Mouse (Mus musculus) layer of hippocampus, adult 6 months (tissue): Measurements from ENCODE around the gene Fbxl19. TPM values are rescaled to one million over a fixed set of nuclear protein-coding genes. Genes with fewer than 3 reads are reported as not detected.

Experiments
- long read RNA-seq, 2 experiments: library from polyadenylated mRNA; unstranded; transcript quantifications; one replicate each; pipeline ENCODE4 v2.0.0; 2019 to 2020
- microRNA-seq: library from miRNA; unstranded; fragments of <30 nt; microRNA quantifications from one replicate; pipeline ENCODE4 v1.2.0, GENCODE M21; 2020
- polyA plus RNA-seq: library from polyadenylated mRNA; unstranded; fragments of <200 nt; fragmentation: Nextera tagmentation; gene quantifications from 2 replicates; pipeline ENCODE4 v1.2.3, GENCODE M21; 2021

Gene Fbxl19
- 1.0 TPM in 2 replicates for polyA plus RNA-seq
- long read RNA-seq, experiment 1, partial matches to known transcripts, result 1 of 1 reads
- long read RNA-seq, experiment 1, other reads (novel, unspliced or antisense), result 0 of 1 reads
- long read RNA-seq, experiment 2, partial matches to known transcripts, result 2 of 2 reads
- long read RNA-seq, experiment 2, other reads (novel, unspliced or antisense), result 0 of 2 reads

DNA sequence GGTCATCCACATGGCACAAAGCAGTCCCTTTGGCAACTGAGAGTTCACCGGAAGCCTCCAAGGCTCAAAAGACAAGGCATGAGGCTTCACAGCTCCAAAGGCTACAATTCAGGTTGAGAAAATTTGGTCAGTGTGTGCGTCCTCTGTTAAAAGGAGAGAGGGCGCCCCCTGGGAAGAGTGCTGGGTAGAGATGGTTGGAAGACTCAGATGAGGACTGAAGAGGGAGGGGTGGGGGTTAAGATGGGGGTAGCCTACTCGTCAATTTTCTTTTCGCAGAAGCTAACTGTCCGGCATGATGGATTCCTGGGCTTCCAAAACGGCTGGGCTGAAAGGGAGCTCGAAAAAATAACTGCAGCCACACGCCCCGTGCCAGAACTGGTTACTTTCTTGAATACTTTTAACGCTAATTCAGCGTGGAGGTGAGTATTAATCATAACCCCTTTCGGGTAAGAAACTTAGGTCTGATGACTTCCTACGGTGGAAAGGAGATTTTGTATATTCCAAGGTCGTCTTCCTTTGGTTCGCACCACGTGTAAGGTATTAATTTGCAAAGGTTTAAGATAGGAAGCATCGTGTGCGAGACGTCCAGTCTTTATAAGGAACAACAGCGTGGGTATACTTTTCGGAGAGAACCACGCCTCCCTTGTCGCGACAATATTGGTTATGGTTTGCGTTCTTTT lies at the start of gene Fbxl19:
Gene Fbxl19, plus strand, starts transcription at position 178 of the 680 bp plus-strand sequence.

GRCm38 (mm10) chr7:127708207-127709078 lies 35.9 kb upstream of the Fbxl19 start, which contains the start of gene Bcl7c:
Gene Bcl7c, minus strand, starts transcription at chr7:127708933.

DNA sequence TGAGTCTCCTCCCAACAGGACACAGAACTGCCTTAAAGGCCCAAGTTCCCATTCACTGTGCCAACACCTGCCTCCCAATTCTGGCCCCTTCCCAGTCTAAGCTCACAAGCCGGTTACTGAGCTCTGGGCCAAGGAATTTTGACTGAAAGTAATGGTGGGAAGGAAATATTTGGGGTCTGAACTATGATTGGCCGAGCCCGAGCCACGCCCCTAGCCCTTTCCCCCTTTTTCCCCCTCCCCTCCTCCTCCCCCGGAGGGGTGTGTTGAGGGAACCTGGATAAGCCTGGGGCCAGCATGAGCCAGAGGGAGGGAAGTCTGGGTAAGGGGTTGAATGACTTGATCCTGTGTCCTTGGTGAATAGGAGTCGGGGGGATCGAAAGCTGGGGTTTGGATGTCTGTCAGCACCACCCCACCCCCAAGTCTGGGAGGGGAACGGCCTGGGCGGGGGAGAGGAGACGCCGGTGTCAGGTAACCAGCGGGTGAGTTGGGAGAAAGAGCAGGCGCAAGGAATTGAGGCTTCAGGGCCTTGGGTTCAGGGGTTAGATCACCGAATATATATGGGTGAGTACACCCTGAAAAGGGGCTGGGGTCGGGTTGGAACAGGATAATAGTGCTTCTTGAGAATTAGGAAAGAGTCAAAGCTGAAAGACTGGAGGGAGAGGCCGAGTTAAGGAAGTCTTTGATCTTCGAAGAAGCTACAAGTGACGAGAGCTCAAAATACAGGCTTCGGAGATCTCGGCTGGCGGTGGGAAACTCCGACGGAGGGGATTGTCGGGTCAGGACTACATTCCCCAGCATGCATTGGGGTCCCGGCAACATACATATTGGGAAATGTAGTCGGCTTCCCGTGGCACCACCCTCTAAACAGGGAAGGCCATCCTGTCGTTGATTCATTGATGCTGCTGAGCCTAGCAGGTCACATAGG lies 31.6 kb upstream of the Fbxl19 start, which contains the start of gene Ctf1:
Gene Ctf1, plus strand, starts transcription at position 276 of the 925 bp plus-strand sequence.

DNA sequence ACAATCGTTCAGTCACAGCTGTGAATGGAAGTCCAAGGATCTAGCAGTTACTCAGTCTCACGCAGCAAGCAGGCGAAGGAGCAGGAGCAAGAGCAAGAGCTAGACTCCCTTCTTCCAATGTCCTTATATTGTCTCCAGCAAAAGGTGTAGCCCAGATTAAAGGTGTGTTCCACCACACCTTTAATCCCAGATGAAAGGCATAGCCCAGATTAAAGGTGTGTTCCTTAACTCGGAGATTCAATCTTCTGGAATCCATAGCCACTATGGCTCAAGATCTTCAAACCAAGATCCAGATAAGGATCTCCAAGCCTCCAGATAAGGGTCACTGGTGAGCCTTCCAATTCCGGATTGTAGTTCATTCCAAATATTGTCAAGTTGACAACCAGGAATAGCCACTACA lies 12.3 kb upstream of the Fbxl19 start, which contains the start of gene Ctf2:
Gene Ctf2, minus strand, starts transcription at position 101 of the 400 bp plus-strand sequence.

GRCm38 (mm10) chr7:127769651-127770038 lies 25.3 kb downstream of the Fbxl19 start, which contains the start of gene Orai3:
Gene Orai3, plus strand, starts transcription at chr7:127769815.

DNA sequence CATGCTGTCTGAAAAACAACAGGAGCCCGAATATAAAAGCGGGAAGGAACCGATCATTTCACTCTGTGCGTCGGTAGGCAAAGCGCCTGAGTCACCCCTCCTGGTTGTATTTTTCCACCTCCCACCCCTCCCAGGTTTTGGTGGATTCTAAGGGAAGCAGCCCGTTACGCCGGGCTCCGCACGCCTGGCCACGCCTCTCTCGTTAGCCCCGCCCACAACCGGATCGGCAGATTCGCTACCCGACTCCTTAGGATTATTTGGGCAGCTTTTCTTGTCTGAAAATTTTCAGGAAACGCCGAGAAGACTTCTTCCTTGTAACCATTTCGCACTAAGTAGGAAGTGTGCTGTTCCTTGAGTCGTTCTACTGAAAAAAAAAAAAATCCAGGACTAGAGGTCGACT lies 32.1 kb downstream of the Fbxl19 start, which contains the start of gene Setd1a:
Gene Setd1a, plus strand, starts transcription at position 245 of the 400 bp plus-strand sequence.

GRCm38 (mm10) chr7:127785308-127785707 lies 41.0 kb downstream of the Fbxl19 start, which contains the start of gene Gm49388:
Gene Gm49388, plus strand, starts transcription at chr7:127785608.

GRCm38 (mm10) chr7:127800435-127801009 lies 56.2 kb downstream of the Fbxl19 start, which contains the start of gene Hsd3b7:
Gene Hsd3b7, plus strand, starts transcription at chr7:127800604.

Small RNA genes within 50 kb of the gene (microRNA-seq; reads per million reads assigned to microRNA genes)
- not detected for gene Mir762

Other genes with a start within 250 kb of the Fbxl19 start
- 11.6 and 14.6 TPM in 2 replicates for gene Srcap, start 232.6 kb upstream of the Fbxl19 start, polyA plus RNA-seq
- gene Gm42715, start 225.0 kb upstream of the Fbxl19 start, polyA plus RNA-seq, result 1.3 and 2.9 TPM in 2 replicates
- 0.69 TPM in 1 of 2 replicates, not detected in the other for gene Tmem265, start 183.2 kb upstream of the Fbxl19 start, polyA plus RNA-seq
- 17.9 and 19.5 TPM in 2 replicates for gene Phkg2, start 171.2 kb upstream of the Fbxl19 start, polyA plus RNA-seq
- gene Ccdc189, start 155.9 kb upstream of the Fbxl19 start, polyA plus RNA-seq, result 14.1 and 19.3 TPM in 2 replicates
- gene Rnf40, start 155.8 kb upstream of the Fbxl19 start, polyA plus RNA-seq, result 8.5 and 10.1 TPM in 2 replicates
- 2.6 and 3.4 TPM in 2 replicates for gene Zfp629, start 128.7 kb upstream of the Fbxl19 start, polyA plus RNA-seq
- gene Bcl7c, start 35.6 kb upstream of the Fbxl19 start, polyA plus RNA-seq, result 5.1 and 6.0 TPM in 2 replicates
- gene Ctf1, start 31.8 kb upstream of the Fbxl19 start, polyA plus RNA-seq, result 4.1 and 4.5 TPM in 2 replicates
- 0.08 TPM in 1 of 2 replicates, not detected in the other for gene Ctf2, start 12.4 kb upstream of the Fbxl19 start, polyA plus RNA-seq
- 31.4 and 32.6 TPM in 2 replicates for gene Orai3, start 25.3 kb downstream of the Fbxl19 start, polyA plus RNA-seq
- gene Setd1a, start 32.1 kb downstream of the Fbxl19 start, polyA plus RNA-seq, result 7.7 and 12.9 TPM in 2 replicates
- gene Gm49388, start 41.1 kb downstream of the Fbxl19 start, polyA plus RNA-seq, result not detected in 2 replicates
- 5.9 and 14.2 TPM in 2 replicates for gene Hsd3b7, start 56.1 kb downstream of the Fbxl19 start, polyA plus RNA-seq
- gene Stx4a, start 79.8 kb downstream of the Fbxl19 start, polyA plus RNA-seq, result 9.9 and 10.7 TPM in 2 replicates
- 29.2 and 31.2 TPM in 2 replicates for gene Stx1b, start 80.0 kb downstream of the Fbxl19 start, polyA plus RNA-seq
- gene Zfp646, start 131.7 kb downstream of the Fbxl19 start, polyA plus RNA-seq, result 4.8 and 5.7 TPM in 2 replicates
- 9.2 and 11.8 TPM in 2 replicates for gene Zfp668, start 132.3 kb downstream of the Fbxl19 start, polyA plus RNA-seq
- 0.75 and 0.94 TPM in 2 replicates for gene Prss53, start 146.4 kb downstream of the Fbxl19 start, polyA plus RNA-seq
- not detected in 2 replicates for gene Gm21974, start 150.9 kb downstream of the Fbxl19 start, polyA plus RNA-seq
- gene Vkorc1, start 151.1 kb downstream of the Fbxl19 start, polyA plus RNA-seq, result 103 and 112 TPM in 2 replicates
- 53.7 and 57.1 TPM in 2 replicates for gene Bckdk, start 159.5 kb downstream of the Fbxl19 start, polyA plus RNA-seq
- gene Kat8, start 168.0 kb downstream of the Fbxl19 start, polyA plus RNA-seq, result 14.9 and 15.5 TPM in 2 replicates
- 0.41 and 1.6 TPM in 2 replicates for gene Prss8, start 185.6 kb downstream of the Fbxl19 start, polyA plus RNA-seq
- gene Prss36, start 202.2 kb downstream of the Fbxl19 start, polyA plus RNA-seq, result 17.7 TPM in 2 replicates
- 5.8 TPM in 2 replicates for gene Fus, start 222.9 kb downstream of the Fbxl19 start, polyA plus RNA-seq
- 16.7 and 20.5 TPM in 2 replicates for gene Pycard, start 249.3 kb downstream of the Fbxl19 start, polyA plus RNA-seq